Comparison of ENCODE assay signal across 8 mouse cellular contexts in the genomic region with DNA sequence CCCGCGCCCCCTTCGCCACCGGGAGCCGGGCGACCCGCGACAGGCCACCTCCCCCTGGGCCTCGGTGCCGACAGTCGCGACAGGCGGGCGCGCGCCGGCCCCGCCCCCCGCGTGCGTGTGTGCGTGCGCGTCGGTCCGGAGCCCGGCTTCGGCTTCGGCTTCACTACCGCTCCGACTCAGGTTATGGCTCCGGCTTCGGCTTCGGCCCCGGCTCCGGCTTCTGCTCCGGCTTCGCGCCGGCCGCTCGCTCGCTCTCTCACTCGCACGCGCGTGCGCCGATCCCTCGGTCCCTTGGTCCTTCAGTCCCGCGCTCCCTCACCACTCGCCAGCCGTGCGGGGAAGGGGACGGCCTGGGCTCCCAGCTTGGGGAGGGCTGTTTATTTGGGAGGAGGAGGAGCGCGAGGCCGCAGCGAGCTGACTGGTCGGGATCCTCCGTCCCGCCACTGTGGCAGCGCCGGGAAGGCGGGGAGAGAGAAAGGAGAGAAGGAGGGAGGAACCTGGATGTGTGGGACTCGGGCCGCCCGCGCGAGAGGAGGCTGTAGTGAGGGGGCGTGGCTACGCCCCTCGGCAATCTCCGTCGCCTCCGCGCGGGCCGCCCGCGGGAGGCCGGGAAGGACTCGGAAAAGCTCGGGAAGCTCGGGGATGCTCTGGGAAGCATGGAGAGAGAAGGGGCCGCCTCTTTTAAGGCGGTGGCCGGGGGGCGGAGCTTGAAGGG. TPM values are rescaled to one million over a fixed set of nuclear protein-coding genes. Genes with fewer than 3 reads are reported as not detected.
DNase-seq lines count a peak whose midpoint lies in the region; ATAC-seq and TF ChIP-seq lines count a peak whose summit lies in the region.

TSS of gene Rbfox2 (minus strand) at position 458 of the 715 bp plus-strand sequence.

- peak; percentile 96 for ATAC-seq in forebrain, embryonic 13.5 days
- ATAC-seq in heart, postnatal 0 days (ENCODE audit: insufficient read depth, low read depth), result peak; percentile 96
- peak; percentile 88 for ATAC-seq in liver, embryonic 14.5 days (ENCODE audit: insufficient read depth)
- ATAC-seq in neural tube, embryonic 13.5 days (ENCODE audit: low read depth), result peak; percentile 98

- H3K9me3 ChIP-seq in ES-Bruce4 (replicated peaks; ENCODE audit: control insufficient read depth, insufficient read depth, low read length, poor library complexity, severe bottlenecking), result no peaks in the 10 kb centered on the region
- H3K9me3 ChIP-seq in forebrain, embryonic 13.5 days (replicated peaks), result no peaks in the 10 kb centered on the region
- no peaks in the 10 kb centered on the region for H3K9me3 ChIP-seq in heart, postnatal 0 days (replicated peaks; ENCODE audit: control insufficient read depth, low read length)
- H3K9me3 ChIP-seq in liver, embryonic 14.5 days (ENCODE audit: control insufficient read depth, low read length), result no peaks in the 10 kb centered on the region
- no peaks in the 10 kb centered on the region for H3K9me3 ChIP-seq in neural tube, embryonic 13.5 days

- TF ChIP-seq CTCF in ES-Bruce4 (IDR thresholded peaks at IDR 0.05; ENCODE audit: low read depth, low read length), result no peak
- no peak for TF ChIP-seq CTCF in heart, postnatal 0 days (IDR thresholded peaks at IDR 0.05; ENCODE audit: low read depth)
- TF ChIP-seq CTCF in liver, embryonic 14.5 days (IDR thresholded peaks at IDR 0.05; ENCODE audit: low read depth), result no peak

- H3K9ac ChIP-seq in ES-Bruce4 (ENCODE audit: low read depth, poor library complexity, severe bottlenecking), result peak within 1 kb of the TSS; percentile 94
- H3K9ac ChIP-seq in forebrain, embryonic 13.5 days, result peak within 1 kb of the TSS; percentile 97
- H3K9ac ChIP-seq in heart, postnatal 0 days (replicated peaks; ENCODE audit: low read depth, low read length), result peak within 1 kb of the TSS; percentile 98
- H3K9ac ChIP-seq in liver, embryonic 14.5 days (replicated peaks), result peak within 1 kb of the TSS; percentile 27
- H3K9ac ChIP-seq in neural tube, embryonic 13.5 days, result peak within 1 kb of the TSS; percentile 90

- no peaks in the 10 kb centered on the region for H3K27me3 ChIP-seq in ES-Bruce4 (ENCODE audit: control insufficient read depth, insufficient read depth, low read length, poor library complexity, severe bottlenecking)
- H3K27me3 ChIP-seq in forebrain, embryonic 13.5 days, result no peaks in the 10 kb centered on the region
- H3K27me3 ChIP-seq in heart, postnatal 0 days (ENCODE audit: control insufficient read depth, insufficient read depth, low read length), result no peaks in the 10 kb centered on the region
- H3K27me3 ChIP-seq in liver, embryonic 14.5 days (ENCODE audit: control insufficient read depth, insufficient read depth, low read length), result peaks cover 38% of the 10 kb centered on the region
- no peaks in the 10 kb centered on the region for H3K27me3 ChIP-seq in neural tube, embryonic 13.5 days

- TF ChIP-seq POLR2A in ES-Bruce4 (IDR thresholded peaks at IDR 0.05; ENCODE audit: insufficient read depth, low read length), result no peak

- WGBS in forebrain, embryonic 13.5 days, result under 1% methylated on average over 69 of the region's 90 CpGs
- WGBS in heart, postnatal 0 days, result under 1% methylated on average over 88 of the region's 90 CpGs
- WGBS in liver, embryonic 14.5 days (ENCODE audit: insufficient replicate concordance), result under 1% methylated on average over 89 of the region's 90 CpGs
- under 1% methylated on average over 88 of the region's 90 CpGs for WGBS in neural tube, embryonic 13.5 days

- no peaks in the 10 kb centered on the region; the same call in 1 of the 2 replicates for H3K36me3 ChIP-seq in ES-Bruce4 (ENCODE audit: control insufficient read depth, insufficient read depth, low read length, poor library complexity, severe bottlenecking)
- no peaks in the 10 kb centered on the region for H3K36me3 ChIP-seq in forebrain, embryonic 13.5 days (ENCODE audit: poor library complexity, severe bottlenecking)
- no peaks in the 10 kb centered on the region for H3K36me3 ChIP-seq in heart, postnatal 0 days (replicated peaks; ENCODE audit: control insufficient read depth, insufficient read depth, low read length)
- H3K36me3 ChIP-seq in liver, embryonic 14.5 days (replicated peaks; ENCODE audit: control insufficient read depth, insufficient read depth, low read depth), result no peaks in the 10 kb centered on the region
- H3K36me3 ChIP-seq in neural tube, embryonic 13.5 days, result no peaks in the 10 kb centered on the region

- no peak for TF ChIP-seq EP300 in ES-Bruce4 (IDR thresholded peaks at IDR 0.05; ENCODE audit: insufficient read depth, low read depth, low read length)
- no peak; the same call in 1 of the 2 replicates for TF ChIP-seq EP300 in heart, postnatal 0 days (IDR thresholded peaks at IDR 0.05; ENCODE audit: low read depth)
- no peak for TF ChIP-seq EP300 in liver, embryonic 14.5 days (IDR thresholded peaks at IDR 0.05; ENCODE audit: low read depth)

- H3K4me3 ChIP-seq in ES-Bruce4 (ENCODE audit: low read depth, low read length), result peak within 1 kb of the TSS; percentile 79
- peak within 1 kb of the TSS; percentile 97 for H3K4me3 ChIP-seq in forebrain, embryonic 13.5 days
- peak within 1 kb of the TSS; percentile 97 for H3K4me3 ChIP-seq in heart, postnatal 0 days (ENCODE audit: low read depth, low read length)
- peak within 1 kb of the TSS; percentile 56 to 58 for H3K4me3 ChIP-seq in liver, embryonic 14.5 days (ENCODE audit: insufficient read depth in 1 of 2, low read depth in 2 of 2, low read length in 2 of 2)
- H3K4me3 ChIP-seq in neural tube, embryonic 13.5 days, result peak within 1 kb of the TSS; percentile 72

- peaks cover 2% of the 10 kb centered on the region for H3K4me1 ChIP-seq in ES-Bruce4 (ENCODE audit: control insufficient read depth, insufficient read depth, low read length)
- peaks cover 29% of the 10 kb centered on the region for H3K4me1 ChIP-seq in forebrain, embryonic 13.5 days
- H3K4me1 ChIP-seq in heart, postnatal 0 days (ENCODE audit: control insufficient read depth, insufficient read depth), result peaks cover 29% of the 10 kb centered on the region
- peaks cover 0 to 13% of the 10 kb centered on the region in 2 experiments; a peak in 2 of 4 replicates for H3K4me1 ChIP-seq in liver, embryonic 14.5 days (replicated peaks; ENCODE audit: control insufficient read depth in 2 of 2, insufficient read depth in 2 of 2, low read length in 1 of 2)
- H3K4me1 ChIP-seq in neural tube, embryonic 13.5 days (replicated peaks), result peaks cover 39% of the 10 kb centered on the region

- peak; percentile 40 for DNase-seq in c-Kit-positive CD71-negative TER-119-negative erythroid progenitor cells, embryonic 14.5 days (ENCODE audit: low read depth)
- DNase-seq in heart, postnatal 0 days (ENCODE audit: low spot score), result peak; percentile 99
- DNase-seq in kidney, postnatal 36 days, result peak; percentile 95 to 96
- DNase-seq in liver, embryonic 14.5 days (ENCODE audit: low read depth in 3 of 3, low spot score in 3 of 3), result peak; percentile 38 to 43 (median 41)
- peak; percentile 92 for DNase-seq in testis, postnatal 14 days (ENCODE audit: low spot score)

- H3K4me2 ChIP-seq in forebrain, embryonic 13.5 days, result peak within 1 kb of the TSS; percentile 71
- peak within 1 kb of the TSS; percentile 94 for H3K4me2 ChIP-seq in heart, postnatal 0 days (ENCODE audit: low read depth, low read length)
- H3K4me2 ChIP-seq in liver, embryonic 14.5 days (ENCODE audit: low read depth), result peak within 1 kb of the TSS; percentile 69
- H3K4me2 ChIP-seq in neural tube, embryonic 13.5 days, result peak within 1 kb of the TSS; percentile 91

- H3K27ac ChIP-seq in ES-Bruce4 (ENCODE audit: insufficient read depth, low read length), result peak within 1 kb of the TSS; percentile 57
- H3K27ac ChIP-seq in forebrain, embryonic 13.5 days, result peak within 1 kb of the TSS; percentile 98
- H3K27ac ChIP-seq in heart, postnatal 0 days (ENCODE audit: low read depth), result peak within 1 kb of the TSS; percentile 95
- no peak within 1 kb of the TSS for H3K27ac ChIP-seq in liver, embryonic 14.5 days
- H3K27ac ChIP-seq in neural tube, embryonic 13.5 days (replicated peaks), result peak within 1 kb of the TSS; percentile 99

RNA-seq across cellular contexts. Expression of gene Rbfox2, which starts in this region (rescaled TPM):
- 78.1 and 78.3 TPM in 2 replicates for polyA plus RNA-seq in ES-Bruce4 (2011; ENCODE audit: insufficient read depth, insufficient read length, low read depth, missing spikeins)
- 116 and 122 TPM in 2 replicates for polyA plus RNA-seq in forebrain, embryonic 13.5 days (2015; fragmentation: Nextera tagmentation; extraction: Ambion mirVana)
- 143 and 151 TPM in 2 replicates for total RNA-seq in heart, postnatal 0 days (2014; rRNA removed; ENCODE audit: low replicate concordance)
- polyA plus RNA-seq in heart, postnatal 0 days (2015; fragmentation: Nextera tagmentation; extraction: Ambion mirVana), result 47.6 and 49.1 TPM in 2 replicates
- 9.1 and 9.9 TPM in 2 replicates for polyA plus RNA-seq in liver, embryonic 14.5 days (2012; rRNA removed)
- 7.2 and 8.5 TPM in 2 replicates for polyA plus RNA-seq in liver, embryonic 14.5 days (2014; fragmentation: Nextera tagmentation; extraction: Ambion mirVana)
- 136 and 156 TPM in 2 replicates for polyA plus RNA-seq in neural tube, embryonic 13.5 days (2015; fragmentation: Nextera tagmentation; extraction: Ambion mirVana)

Comparison
In these comparisons a context has a peak if more than half of its experiments do, and no peak if none do; other contexts are left out.
1. H3K9ac ChIP-seq: peak in every context shown above with its lines; median percentile 98 in heart, postnatal 0 days; 97 in forebrain, embryonic 13.5 days; 94 in ES-Bruce4; 90 in neural tube, embryonic 13.5 days; 27 in liver, embryonic 14.5 days.
2. DNase-seq: peak in every context shown above with its lines; median percentile 99 in heart, postnatal 0 days; 96 in kidney, postnatal 36 days; 92 in testis, postnatal 14 days; 41 in liver, embryonic 14.5 days; 40 in c-Kit-positive CD71-negative TER-119-negative erythroid progenitor cells, embryonic 14.5 days.